Mouse (Mus musculus) stomach, embryonic 16.5 days (tissue): ENCODE measurements around the gene Gm7879. TPM values are rescaled to one million over a fixed set of nuclear protein-coding genes. Genes with fewer than 3 reads are reported as not detected.
A peak's percentile ranks its signal among the peaks of the same experiment; 100 is the strongest.

ENCODE experiments used
- ATAC-seq: fragments of 200-750 bp; cut with Nextera tagmentation; 2 replicates; pipeline ENCODE4 v1.8.0; 2017; ENCODE audit warnings: moderate number of reproducible peaks, moderate TSS enrichment; ENCODE audit not compliant: insufficient read depth, low FRiP score
- H3K27ac ChIP-seq: fragments of 300-500 bp; sonication (generic); 2 replicates; pipeline ENCODE4 v1.5.1; 2014; ENCODE audit warnings: low read length
- H3K27me3 ChIP-seq: fragments of 300-500 bp; sonication (generic); 2 replicates; pipeline ENCODE4 v1.6.1; 2014; ENCODE audit warnings: low read length, control low read depth, mixed read lengths; ENCODE audit not compliant: control insufficient read depth, insufficient read depth
- H3K36me3 ChIP-seq: fragments of 300-500 bp; sonication (generic); 2 replicates; pipeline ENCODE4 v1.6.1; 2014; ENCODE audit warnings: low read length; ENCODE audit not compliant: control insufficient read depth, insufficient read depth
- H3K4me1 ChIP-seq: fragments of 300-500 bp; sonication (generic); 2 replicates; pipeline ENCODE4 v1.6.1; 2014; ENCODE audit warnings: low read length, control low read depth, mixed read lengths; ENCODE audit not compliant: control insufficient read depth, insufficient read depth
- H3K4me2 ChIP-seq: fragments of 300-500 bp; sonication (generic); 2 replicates; pipeline ENCODE4 v1.6.1; 2014; ENCODE audit warnings: low read depth, low read length, mixed read lengths
- H3K4me3 ChIP-seq: fragments of 300-500 bp; sonication (generic); replicated peaks from 2 replicates; pipeline ENCODE4 v1.5.1; 2014; ENCODE audit warnings: mild to moderate bottlenecking, low read length
- H3K9ac ChIP-seq: fragments of 300-500 bp; sonication (generic); 2 replicates; pipeline ENCODE4 v1.6.1; 2014; ENCODE audit warnings: low read length
- H3K9me3 ChIP-seq: fragments of 300-500 bp; sonication (generic); replicated peaks from 2 replicates; pipeline ENCODE4 v1.6.1; 2016; ENCODE audit warnings: low read length, control low read depth; ENCODE audit not compliant: control insufficient read depth
- WGBS: fragments of 180-500 bp; shearing (Covaris S2); extraction: QIAGEN DNeasy Blood & Tissue Kit; methylation state at CpG from one replicate; pipeline ENCODE4 v1.1.7; 2014; 5-methylcytosine and 5-hydroxymethylcytosine counted together
- polyA plus RNA-seq: library from polyadenylated mRNA; unstranded; fragments of >200 nt; fragmentation: Nextera tagmentation; extraction: Ambion mirVana; gene quantifications from 2 replicates; pipeline ENCODE4 v1.2.1, GENCODE M21; 2015

Gm7879 gene
- polyA plus RNA-seq, 1 experiment from 2014 or later = 0.85 TPM

GRCm38 (mm10) chr5:43933269-43933668 is 20.3 kb downstream of the Gm7879 start:
- WGBS = 21% methylated on average over 2 of the region's 2 CpGs
- Histone ChIP-seq H3K4me3 (no peak overlapping the region), H3K9me3 (no peaks in the 10 kb centered on the region), H3K27me3 (no peaks in the 10 kb centered on the region), H3K4me2 (no peak overlapping the region), H3K27ac (no peak overlapping the region), H3K9ac (no peak overlapping the region), H3K36me3 (no peaks in the 10 kb centered on the region), H3K4me1 (no peaks in the 10 kb centered on the region)
- ATAC-seq = no peak

GRCm38 (mm10) chr5:43947330-43947977 is 34.5 kb downstream of the Gm7879 start:
- no peak; the same call in 1 of the 2 replicates for ATAC-seq
- H3K4me3 ChIP-seq = peak overlapping the region; percentile 31; the same call in 1 of the 2 replicates
- no peaks in the 10 kb centered on the region for H3K9me3 ChIP-seq
- 0 out of 2 replicates have a peak overlapping the region, but pooled peaks have one; percentile 27 for H3K9ac ChIP-seq
- no peaks in the 10 kb centered on the region for H3K36me3 ChIP-seq
- peaks cover 12% of the 10 kb centered on the region for H3K4me1 ChIP-seq
- H3K4me2 ChIP-seq = peak overlapping the region; percentile 56
- 18% methylated on average over 9 of the region's 9 CpGs for WGBS
- peak overlapping the region; percentile 98 for H3K27ac ChIP-seq
- no peaks in the 10 kb centered on the region for H3K27me3 ChIP-seq

GRCm38 (mm10) chr5:43948111-43948743 is 35.3 kb downstream of the Gm7879 start:
- H3K4me3 ChIP-seq = peak overlapping the region; percentile 31
- H3K9ac ChIP-seq = peak overlapping the region; percentile 0; the same call in 1 of the 2 replicates
- no peaks in the 10 kb centered on the region for H3K9me3 ChIP-seq
- no peaks in the 10 kb centered on the region for H3K36me3 ChIP-seq
- 2% methylated on average over 27 of the region's 27 CpGs for WGBS
- peaks cover 12% of the 10 kb centered on the region for H3K4me1 ChIP-seq
- ATAC-seq = peak; percentile 96
- peak overlapping the region; percentile 98 for H3K27ac ChIP-seq
- peak overlapping the region; percentile 56 for H3K4me2 ChIP-seq
- no peaks in the 10 kb centered on the region for H3K27me3 ChIP-seq

- H3K27ac ChIP-seq = peak overlapping the region; percentile 98
- peak; percentile 54; the same call in 1 of the 2 replicates for ATAC-seq
- H3K36me3 ChIP-seq = no peaks in the 10 kb centered on the region
- peak overlapping the region; percentile 64 for H3K9ac ChIP-seq
- no peaks in the 10 kb centered on the region for H3K9me3 ChIP-seq
- whole genome bisulfite sequencing = 1% methylated on average over 8 of the region's 8 CpGs
- H3K4me1 ChIP-seq = peaks cover 12% of the 10 kb centered on the region
- peak overlapping the region; percentile 56 for H3K4me2 ChIP-seq
- no peaks in the 10 kb centered on the region for H3K27me3 ChIP-seq
- H3K4me3 ChIP-seq = peak overlapping the region; percentile 31
These were observed 35.9 kb downstream of the Gm7879 start for GRCm38 (mm10) chr5:43948748-43949275.

DNA sequence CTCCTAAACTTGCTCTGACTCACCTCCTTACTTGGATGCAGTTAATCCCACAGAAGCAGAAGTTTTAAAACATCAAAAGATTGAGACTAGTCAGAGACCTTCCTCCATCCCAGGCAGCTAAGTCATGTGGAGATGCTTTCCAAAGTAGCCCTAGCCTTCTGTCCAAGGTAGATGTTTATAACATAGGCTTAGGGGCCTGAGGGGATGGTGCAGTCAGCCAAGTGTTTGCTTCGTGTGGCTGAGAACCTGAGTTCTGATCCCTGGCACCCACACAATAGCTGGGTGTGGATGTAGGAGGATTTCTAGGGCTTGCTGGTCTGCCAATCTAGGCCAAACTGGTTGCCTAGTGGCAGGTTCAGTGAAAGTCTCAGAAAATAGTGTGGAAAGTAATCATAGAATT is 40.3 kb downstream of the Gm7879 start:
- H3K27me3 ChIP-seq = no peaks in the 10 kb centered on the region

DNA sequence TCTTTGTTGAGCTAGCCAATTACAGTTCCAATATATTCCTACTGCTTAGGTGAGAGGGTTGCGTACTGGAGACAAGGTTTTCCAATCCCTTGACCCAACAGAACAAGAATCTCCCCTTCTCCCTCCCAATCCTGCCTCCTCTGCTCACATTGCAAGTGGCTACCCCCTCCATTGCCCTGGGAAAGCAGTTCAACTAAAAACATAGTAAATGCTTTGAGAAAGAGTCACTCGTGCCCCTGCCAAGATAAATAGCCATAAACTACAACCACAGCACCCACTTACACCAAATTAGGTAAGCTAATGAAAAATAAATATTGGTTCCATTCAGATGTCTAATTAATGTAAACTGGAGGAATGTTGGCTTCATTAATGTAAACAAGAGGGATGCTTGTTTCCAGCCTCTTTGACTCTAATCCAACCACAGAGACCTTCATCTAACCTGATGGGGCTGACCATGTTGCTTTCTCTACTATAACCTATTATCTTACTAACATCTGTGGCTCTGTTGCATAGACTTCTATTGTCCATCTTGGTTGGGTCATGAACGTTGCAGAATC is 47.0 kb downstream of the Gm7879 start:
- no peak for ATAC-seq
- H3K36me3 ChIP-seq = no peaks in the 10 kb centered on the region
- H3K9ac ChIP-seq = no peak overlapping the region
- H3K4me3 ChIP-seq = no peak overlapping the region
- no peaks in the 10 kb centered on the region for H3K4me1 ChIP-seq
- H3K4me2 ChIP-seq = no peak overlapping the region
- H3K9me3 ChIP-seq = no peaks in the 10 kb centered on the region
- 86% methylated on average over 3 of the region's 3 CpGs for WGBS
- H3K27me3 ChIP-seq = no peaks in the 10 kb centered on the region
- H3K27ac ChIP-seq = no peak overlapping the region

More for the DNA sequence above, 40.3 kb downstream of the Gm7879 start:
- no peak overlapping the region for H3K9ac ChIP-seq
- H3K4me2 ChIP-seq = no peak overlapping the region
- 48% methylated on average over 1 of the region's 1 CpGs for WGBS
- H3K4me3 ChIP-seq = no peak overlapping the region
- no peak for ATAC-seq
- H3K27ac ChIP-seq = no peak overlapping the region
- peaks cover 8% of the 10 kb centered on the region; the same call in 1 of the 2 replicates for H3K4me1 ChIP-seq
- no peaks in the 10 kb centered on the region for H3K9me3 ChIP-seq
- H3K36me3 ChIP-seq = no peaks in the 10 kb centered on the region

DNA sequence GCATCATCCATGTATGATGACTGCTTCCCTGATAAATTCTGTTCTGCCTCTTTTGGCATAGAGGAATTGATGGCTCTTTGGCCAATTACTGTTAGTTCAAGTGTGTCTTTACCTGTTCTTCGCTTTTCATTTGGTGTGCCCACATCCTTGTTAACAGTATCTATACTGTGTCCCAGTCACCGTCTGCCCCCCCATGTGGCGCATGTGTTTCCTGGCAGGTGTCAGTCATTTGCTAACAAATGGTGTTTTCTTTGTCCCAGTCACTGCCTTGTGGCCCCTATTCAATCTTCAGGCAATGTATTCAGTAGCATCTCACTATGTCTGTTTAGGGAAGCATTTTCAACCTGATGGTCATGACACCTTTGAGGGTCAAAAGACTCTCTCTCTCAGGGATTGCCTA is 48.1 kb downstream of the Gm7879 start:
- 90% methylated on average over 3 of the region's 3 CpGs for WGBS
- Histone ChIP-seq H3K9ac (no peak overlapping the region), H3K27ac (no peak overlapping the region), H3K36me3 (no peaks in the 10 kb centered on the region), H3K4me3 (no peak overlapping the region), H3K27me3 (no peaks in the 10 kb centered on the region), H3K9me3 (no peaks in the 10 kb centered on the region), H3K4me1 (no peaks in the 10 kb centered on the region), H3K4me2 (no peak overlapping the region)
- no peak for ATAC-seq
